Mouse (Mus musculus) brain, adult 2 months (tissue): ENCODE data around the gene Tbc1d4.

ENCODE experiments used
- DNase-seq: peaks from one replicate; pipeline ENCODE4 v3.0.0; 2011; ENCODE audit warnings: low read depth, low spot score

Gene Tbc1d4

DNA sequence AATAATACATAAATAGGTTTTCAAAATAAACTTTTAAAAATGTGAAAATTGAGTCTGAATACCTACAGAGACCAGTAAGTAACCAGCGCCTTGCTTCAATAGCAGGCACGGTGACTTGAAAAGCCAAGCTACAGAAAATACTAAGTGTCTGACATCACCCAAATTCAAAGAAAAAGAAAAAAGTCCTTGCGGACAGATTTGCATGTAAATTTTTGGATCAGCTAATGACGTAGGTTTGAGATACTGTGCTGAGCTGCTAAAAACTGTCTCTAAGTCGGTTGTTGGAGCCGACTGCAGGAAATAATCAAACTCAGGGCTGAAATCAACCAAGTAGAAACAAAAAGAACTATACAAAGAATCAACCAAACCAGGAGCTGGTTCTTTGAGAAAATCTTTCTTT, 107.1 kb downstream of the Tbc1d4 start:
- DNase-seq: no peak

DNA sequence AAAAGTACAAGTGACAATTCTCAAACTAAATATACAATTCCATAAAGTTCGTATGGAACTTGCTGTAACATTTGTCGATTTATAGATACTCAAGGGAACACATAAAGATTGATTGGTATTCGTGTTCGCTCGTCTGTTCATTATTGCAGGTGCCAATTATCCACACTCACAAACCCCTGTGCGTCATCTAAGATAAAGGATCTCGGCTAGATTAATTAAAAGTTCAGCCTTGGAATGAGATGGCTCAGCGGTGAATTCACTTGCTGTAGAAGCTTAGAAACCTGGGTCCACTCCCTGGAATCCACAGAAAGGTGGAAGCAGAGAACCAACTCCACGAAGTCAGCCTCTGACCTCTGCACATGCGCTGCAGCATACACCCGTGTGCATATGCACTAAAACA, 107.5 kb downstream of the Tbc1d4 start:
- DNase-seq: no peak

DNA sequence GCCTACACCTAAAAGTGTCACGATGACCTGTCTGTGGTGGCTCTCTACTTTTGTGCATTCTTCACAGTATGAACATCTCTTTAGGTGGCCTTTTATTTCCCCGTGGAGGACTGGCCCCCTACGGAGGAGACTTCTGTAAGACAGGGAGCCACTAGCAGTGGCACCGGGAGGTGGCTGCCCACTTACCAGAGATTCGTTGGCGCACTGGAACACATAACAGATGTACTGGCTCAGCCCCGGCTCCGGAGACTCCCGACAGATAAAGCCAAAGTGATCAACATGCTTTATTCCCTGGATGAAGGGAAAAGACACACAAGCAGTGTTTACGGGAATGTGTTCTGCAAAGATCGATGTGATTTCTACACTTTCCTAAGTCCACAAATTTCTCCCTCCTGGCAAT, 108.2 kb downstream of the Tbc1d4 start:
- DNase-seq: peak; percentile 25

DNA sequence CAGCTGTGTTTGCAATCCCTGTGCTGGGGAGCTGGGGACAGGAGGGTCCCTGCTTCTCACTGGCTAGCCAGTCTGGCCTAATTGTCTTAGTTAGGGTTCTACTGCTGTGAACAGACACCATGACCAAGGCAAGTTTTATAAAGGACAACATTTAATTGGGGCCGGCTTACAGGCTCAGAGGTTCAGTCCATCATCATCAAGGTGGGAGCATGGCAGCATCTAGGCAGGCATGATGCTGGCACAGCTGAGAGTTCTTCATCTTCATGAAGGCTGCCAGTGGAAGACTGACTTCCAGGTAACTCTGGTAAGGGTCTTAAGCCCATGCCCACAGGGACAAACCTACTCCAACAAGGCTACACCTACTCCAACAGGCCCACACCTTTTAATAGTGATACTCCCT, 109.2 kb downstream of the Tbc1d4 start:
- no peak for DNase-seq

DNA sequence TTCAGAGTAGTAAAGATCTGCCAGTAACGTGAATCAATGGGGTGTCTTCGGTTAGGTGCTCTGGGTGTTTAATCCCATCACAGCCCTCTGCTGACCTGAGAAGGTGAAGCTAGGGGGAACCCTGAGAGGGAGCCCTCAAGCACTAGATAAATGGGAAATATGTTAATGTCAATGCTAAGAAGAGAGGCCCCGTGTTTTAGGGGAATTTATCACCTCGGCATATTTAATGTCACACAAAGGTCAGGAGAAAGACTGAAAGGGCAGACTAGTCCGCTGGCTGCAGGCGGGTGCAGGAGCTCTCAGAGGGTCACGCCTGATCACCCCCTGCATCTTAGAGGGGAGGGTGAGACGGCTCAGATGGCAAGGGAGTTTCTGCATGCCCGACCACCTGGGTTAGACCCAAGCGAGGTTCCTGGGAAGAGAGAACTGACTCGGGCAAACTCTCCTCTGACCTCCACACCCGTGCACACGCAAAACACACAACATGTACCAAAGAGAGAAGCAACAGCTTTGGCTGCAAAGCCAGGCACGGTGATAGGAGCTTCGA, 120.7 kb downstream of the Tbc1d4 start:
- DNase-seq: no peak

DNA sequence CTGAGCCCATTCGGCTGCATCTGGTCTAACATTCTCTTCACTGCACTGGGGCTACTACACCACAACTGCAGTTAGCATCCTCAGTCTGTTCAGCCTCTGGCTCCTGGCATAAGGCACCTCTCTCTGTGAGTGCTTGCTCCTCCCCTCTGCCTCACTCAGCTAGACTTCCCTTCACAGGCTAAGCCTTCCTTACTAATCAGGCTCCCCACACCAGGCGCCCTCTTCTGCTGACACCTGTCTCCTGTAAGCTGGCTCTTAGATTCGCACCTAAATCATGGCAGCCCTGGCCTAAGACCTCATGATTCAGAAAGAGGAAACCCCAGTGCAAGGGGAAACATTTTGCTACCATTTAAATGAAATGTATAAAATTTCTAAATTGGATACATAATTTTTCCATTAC, 122.4 kb downstream of the Tbc1d4 start:
- DNase-seq: no peak

DNA sequence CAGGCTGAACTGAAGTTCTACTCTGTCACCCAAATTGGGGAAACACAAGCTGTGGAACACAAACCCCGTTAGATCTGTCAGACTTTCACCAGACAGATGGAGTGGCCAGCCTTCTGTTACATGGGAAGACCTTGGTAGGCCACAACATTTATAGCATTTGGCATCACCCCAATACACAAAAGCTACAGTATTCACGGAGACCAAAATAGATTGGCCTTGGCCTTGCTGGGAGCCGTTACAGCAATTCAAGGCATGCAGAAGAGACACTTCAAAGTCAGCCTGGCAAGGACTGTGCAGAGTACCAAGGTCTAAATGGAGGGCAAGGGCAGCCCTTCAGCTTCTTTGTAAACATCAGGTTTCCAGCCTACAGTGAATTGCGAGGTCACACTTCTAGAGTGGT, 125.8 kb downstream of the Tbc1d4 start:
- peak; percentile 68 for DNase-seq

DNA sequence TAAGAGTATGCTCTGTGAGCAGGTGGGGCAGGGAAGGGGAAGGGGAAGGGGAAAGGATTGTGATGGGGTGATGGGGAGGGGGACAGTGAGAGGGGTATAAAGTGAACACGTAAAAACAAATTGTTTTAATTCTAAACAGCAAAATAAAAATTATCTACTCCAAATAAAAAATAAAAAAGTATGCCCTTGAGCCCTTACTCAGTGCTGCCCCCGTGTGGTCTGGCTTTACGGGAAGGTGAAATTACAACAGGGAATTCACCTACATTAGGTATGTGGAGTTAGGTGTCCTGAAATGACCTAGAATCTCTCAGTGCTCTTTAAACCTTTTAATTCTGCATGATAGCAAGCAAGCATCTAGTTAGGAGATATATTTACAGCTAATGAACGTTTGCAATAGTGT, 126.7 kb downstream of the Tbc1d4 start:
- peak; percentile 39 for DNase-seq

DNA sequence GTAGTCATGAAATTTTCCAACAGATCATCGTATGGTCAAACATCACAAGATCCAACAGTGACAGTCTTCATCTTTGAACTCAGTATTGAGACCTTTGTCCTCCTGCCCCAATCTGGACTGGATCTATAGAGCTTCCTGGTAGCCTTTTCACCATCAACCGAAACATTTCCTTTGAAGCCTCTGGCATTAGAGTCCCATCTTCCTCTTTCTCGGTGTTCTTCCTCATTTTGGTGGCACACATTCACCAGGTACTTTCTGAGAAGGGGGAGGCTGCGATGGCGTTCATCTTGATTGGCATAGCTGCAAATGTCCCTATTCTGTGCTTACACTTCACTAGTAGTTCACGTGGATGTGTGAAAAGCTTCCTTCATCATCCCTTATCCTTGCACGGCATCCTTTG, 127.8 kb downstream of the Tbc1d4 start:
- DNase-seq: no peak

DNA sequence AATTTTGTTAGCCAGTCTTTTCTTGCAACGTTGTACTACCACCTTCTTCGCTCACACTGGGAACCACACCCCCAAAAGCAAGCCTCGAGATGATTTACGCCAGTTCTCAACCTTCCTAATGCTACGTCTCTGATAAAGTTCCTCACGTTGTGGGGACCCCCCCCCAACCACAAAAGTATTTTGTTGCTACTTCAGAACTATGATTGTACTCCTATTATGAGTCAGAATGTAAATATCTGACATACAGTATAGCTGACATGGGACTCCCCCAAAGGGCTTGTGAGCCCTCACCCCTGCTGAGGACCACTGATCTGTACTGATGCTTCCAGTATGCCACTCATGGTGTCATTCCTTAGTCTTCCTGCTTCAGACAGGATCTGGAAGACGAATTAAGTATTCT, 128.4 kb downstream of the Tbc1d4 start:
- DNase-seq: no peak

DNA sequence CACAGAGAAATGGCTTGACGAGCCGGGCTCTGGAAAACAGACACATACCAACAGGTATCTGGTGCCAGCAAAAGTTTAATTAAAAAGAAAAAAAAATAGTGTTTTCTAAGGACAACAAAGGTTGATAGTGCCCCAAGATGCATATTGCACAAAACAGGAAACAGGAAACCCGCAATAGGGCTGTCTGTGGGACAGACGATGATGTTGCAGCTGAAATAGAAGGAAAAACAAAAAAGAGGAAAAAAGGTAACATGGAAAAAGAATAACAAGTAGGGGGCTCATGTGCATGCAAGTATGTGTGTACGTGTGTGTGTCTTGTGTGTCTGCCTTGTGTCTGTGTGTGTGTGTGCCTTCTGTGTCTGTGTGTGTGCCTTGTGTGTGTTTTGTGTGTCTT, 131.2 kb downstream of the Tbc1d4 start:
- no peak for DNase-seq

DNA sequence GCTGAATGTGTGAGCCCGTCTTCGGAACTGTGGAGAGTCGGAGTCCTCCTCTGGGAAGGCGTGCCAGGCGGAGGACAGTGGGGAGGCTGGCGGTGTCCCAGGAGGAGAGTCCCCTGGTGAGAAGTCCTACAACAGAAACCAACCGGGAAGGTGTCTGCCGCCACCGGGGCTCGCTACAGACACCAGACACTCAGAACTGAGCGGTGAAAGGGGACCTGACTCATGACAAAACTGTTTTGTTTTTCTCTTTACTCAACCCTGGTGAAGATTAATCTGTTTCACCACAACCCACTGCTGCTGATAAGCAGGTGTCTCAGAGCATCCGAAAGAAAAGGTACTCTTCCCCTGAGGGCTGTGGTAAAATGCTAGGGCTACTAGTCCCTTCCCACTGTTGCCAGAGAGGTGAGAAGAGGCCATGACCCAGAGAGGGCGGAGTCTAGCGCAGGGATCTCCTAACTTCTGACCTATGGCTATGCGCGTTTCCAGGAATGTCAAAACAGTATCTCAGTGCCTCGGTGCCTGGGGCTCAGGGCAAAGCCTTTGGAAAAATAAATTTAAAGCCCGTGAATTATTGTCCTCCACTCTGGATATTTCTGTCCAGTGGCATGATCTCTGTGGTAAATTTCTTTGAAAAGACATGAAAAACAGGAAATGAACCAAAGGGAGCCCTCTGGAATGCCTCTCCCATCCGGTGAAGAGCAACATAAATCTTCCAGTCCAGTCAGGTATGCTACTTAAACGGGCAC, 131.7 kb downstream of the Tbc1d4 start:
- no peak for DNase-seq

DNA sequence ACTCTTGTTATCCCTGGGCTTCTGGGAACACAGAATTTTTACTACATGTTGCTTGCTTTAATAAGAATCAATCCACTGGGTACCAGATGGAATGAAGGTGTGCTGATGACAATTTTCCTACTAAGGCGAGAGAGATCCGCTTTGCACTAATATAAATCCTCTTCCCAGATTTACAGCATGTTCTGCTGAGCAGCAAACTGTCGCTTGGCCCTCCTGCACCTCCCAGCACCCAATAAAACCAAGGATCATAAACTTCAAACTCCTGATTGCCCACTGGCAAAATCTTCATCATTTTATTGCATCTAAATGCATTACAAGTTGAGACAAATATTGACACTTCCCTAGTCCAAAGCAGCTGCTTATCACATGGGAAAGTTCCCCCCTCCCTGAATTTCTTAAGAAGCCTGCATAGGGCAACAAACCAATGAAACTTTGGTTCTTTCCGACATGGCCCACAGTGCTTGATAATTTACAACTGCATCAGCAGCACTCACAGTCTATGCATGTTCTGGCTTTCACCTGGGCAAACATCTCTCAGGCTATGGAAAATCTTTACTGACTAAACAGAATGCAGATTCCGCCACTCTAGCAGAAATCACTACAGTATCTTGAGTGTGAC, 139.4 kb downstream of the Tbc1d4 start:
- DNase-seq: no peak

DNA sequence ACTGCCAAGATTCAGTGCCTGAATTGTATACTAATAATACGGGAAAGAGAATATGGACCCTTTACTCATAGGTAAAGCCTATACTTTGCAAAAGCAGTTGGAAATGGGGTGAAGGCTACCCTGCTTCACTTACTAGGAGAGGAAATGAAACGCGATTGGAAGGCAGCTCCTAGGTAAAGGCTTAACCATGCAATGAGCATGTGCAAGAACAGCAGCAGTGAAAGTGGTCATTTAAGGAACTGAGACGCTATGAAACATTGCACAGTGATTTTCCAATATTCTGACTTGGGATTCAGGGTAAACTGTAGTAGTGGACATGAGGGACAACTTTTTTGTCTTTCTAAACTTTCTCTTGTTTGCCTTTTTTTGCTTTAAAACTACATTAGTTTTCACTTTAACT, 140.8 kb downstream of the Tbc1d4 start:
- DNase-seq: no peak

DNA sequence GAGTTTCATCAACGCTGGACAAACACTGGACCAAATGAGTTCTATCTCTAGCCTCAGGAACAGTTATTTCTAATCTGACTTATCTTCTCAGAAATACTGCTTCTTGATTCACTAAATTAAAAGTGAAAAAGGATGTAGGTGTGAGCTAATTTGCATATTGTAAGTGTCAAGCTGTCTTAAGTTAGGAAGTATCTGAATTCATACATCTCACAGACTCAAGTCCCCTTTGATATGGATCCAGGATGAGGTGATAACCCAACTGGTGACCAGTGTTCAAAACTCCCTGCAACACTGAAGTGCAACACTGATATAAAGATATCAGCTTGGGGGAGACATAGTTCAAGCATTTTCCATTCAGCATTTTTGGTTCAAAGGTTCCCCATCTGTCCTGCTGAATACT, 141.5 kb downstream of the Tbc1d4 start:
- DNase-seq: no peak

DNA sequence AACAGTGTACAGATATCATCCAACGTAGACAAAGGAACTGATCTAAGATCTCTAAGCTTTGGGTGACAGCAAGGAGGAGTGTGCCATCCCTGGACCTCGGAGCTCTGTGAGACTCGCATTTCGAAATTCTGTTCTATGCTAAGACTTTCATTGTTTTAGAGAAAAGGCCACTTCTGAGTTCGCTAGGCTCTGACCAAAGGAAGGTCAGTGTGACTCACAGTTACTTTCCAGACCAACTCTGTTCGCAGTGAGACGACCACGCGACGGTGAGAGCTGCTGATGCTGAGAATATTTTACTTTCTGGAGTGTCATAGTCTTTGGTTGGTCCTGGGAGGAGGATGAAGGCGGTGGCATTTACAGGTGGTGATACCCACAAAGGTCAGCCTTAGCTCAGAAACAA, 142.5 kb downstream of the Tbc1d4 start:
- DNase-seq: no peak

DNA sequence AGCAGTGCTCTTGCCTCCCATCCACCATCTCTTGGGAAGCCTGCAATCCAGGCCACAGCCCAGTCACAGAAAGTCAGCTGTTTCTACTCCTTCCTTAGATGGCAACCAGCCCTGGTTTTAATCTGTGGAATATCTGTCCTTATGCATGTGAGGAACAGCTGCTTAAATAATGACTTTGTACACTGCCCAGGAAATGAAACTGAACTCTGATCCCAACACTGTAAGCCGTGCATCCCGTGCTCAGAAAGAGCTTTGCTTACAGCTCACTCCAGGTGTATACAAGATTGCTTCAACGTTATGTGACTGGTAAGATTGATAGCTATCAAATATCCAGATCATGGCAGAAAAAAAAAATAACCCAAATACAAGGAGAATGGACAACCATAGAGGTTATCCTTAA, 143.1 kb downstream of the Tbc1d4 start:
- no peak for DNase-seq

DNA sequence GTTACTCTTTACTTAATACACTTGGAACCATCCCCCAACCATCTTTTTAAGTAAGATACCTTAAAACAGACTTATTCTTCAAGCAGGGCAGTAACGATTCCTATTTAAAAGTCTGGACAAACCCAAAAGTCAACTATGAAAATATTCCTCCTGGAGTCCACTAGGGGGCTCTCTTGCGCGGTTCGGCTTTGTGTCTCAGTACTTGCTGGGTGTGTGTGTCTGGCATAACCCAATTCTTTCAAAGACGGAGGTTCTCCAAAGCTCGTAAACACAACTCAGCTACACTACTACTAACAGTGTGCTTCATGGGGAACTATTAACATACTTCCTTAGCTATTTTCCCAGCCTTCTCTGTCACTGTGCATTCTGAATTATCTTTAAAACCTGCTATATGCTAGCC, 148.2 kb downstream of the Tbc1d4 start:
- DNase-seq: peak; percentile 75

DNA sequence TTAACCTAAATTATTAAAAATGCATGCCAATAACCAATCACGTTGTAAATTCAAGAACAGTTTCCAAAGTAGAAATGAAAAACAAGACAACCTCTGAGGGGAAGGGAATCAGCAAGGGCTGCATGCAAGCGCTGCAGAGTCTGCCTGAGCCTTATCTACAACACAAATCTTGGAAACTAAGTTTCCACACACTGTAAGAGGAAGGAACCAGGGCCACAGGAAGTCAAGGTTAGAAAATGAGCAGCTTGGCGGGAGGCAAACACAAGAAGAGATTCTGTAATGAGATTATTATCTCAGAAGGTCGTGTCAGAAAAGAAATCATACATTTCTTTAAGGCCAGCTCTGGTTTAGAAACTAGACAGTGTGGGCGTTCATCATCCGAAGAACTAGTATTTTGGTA, 156.1 kb downstream of the Tbc1d4 start:
- no peak for DNase-seq

DNA sequence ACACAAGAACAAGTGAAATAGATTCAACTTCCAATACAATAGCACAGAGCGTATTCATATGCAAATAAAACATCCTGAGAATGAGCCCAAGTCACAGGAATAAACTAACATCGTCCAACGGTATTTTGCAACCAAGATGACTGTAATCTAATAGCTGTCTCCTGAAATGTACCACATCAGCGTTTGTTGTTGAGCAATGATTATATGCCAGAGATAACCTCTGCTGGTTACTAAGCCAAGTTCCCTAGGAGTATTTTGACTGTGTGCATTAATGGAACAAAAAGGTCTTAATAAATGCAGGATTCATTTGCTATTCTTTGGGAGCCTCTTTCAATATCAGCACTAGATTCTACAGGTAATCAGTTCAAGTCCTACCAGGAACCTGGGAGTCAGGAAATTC, 161.1 kb downstream of the Tbc1d4 start:
- DNase-seq: no peak

DNA sequence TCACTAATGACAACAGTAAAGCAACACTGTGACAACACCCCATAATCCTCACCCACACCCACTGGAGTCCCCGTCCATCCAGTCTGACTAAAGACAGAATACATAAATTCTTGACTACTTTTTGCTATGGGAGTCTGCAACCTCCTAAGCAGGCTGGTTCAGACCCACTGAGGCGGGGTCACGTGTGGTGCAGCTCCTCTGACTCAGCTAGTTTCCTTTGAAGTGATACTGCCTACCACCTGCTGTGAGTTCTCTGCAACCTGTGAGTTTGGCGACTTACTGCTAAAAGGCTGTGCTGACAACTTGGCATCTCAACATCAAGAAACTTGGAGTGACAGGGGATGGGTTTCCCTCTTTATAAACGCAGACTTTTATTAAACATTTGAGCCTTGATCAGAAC, 163.8 kb downstream of the Tbc1d4 start:
- no peak for DNase-seq

DNA sequence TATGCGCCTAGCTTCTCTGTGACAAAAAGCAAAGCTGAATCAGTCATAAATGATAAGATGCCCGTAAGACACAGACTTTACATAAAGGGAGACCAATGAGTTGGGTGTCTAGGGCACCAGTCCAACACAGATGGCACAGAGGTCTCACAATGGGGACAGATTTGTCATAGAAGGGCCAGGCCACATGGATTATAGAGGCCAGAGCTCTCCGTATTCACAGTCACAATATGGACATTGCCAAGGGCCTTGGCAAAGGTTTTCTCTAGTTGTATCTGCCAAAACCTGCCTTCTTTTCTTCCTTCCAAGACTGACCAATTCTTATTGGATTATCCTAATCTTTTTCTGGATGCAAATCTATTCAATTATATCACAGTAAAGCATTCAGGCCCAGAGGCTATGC, 171.1 kb downstream of the Tbc1d4 start:
- DNase-seq: peak; percentile 94

DNA sequence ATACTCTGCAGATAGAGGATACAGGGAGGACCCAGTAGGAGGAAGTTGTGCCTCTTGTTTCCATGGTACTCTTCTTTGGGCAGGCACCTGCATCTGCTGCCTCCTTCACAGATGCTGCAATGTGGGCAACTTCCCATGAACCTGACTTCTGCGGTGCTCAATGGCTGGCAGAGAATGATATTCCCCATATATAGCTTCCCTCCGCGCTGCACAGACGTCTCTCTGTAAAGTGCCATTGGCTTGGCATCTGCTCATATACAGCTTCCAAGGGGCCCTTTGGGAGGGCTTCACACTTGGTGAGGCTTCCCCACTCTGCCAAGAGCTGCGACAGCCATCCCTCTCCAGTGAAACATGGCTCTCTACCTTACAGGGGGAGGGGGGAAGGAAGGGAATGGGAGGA, 178.5 kb downstream of the Tbc1d4 start:
- peak; percentile 65 for DNase-seq
